25 mouse cellular contexts compared by ENCODE assay signal in the genomic region with DNA sequence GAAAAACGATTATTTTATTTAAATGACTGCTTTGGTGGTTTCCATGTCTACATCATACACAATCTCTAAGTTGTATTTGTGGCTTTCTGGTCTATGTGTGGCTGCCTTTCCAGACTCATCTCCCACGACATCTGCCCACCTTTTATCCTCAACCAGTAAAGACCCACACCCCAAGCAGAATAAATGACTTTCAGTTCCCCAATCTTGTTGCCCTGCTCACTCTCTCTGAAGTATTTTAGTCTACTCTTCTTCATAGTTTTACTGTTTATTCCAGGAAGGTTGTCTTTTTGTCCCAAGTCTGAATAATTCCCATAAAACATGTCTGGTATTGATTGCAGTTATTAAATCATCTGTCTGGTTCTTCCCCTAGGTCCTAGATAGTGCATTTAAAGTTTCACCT. TPM values are rescaled to one million over a fixed set of nuclear protein-coding genes. Genes with fewer than 3 reads are reported as not detected.
"Had no signal": no experiment of that assay in that cellular context is flagged by ENCODE, and none has a peak within 500 bp of the region (broad histone marks: within the 10 kb centered on the region; RNA-seq: fewer than 3 reads in every experiment).

No protein-coding gene starts in this region.

- ATAC-seq: liver, postnatal 0 days; lung, postnatal 0 days; midbrain, embryonic 16.5 days had no signal

- H3K27ac ChIP-seq: liver, embryonic 15.5 days; lung, embryonic 15.5 days; macrophage; midbrain, embryonic 10.5 days; midbrain, embryonic 12.5 days; neural tube, embryonic 13.5 days; neural tube, embryonic 15.5 days had no signal

- H3K4me2 ChIP-seq: liver, embryonic 15.5 days; lung, embryonic 15.5 days; midbrain, embryonic 12.5 days; neural tube, embryonic 13.5 days; neural tube, embryonic 15.5 days had no signal

- DNase-seq: liver, postnatal 0 days; lung, adult 2 months; lung, postnatal 14 days; lung, postnatal 36 days; midbrain, embryonic 14.5 days; right cerebral cortex, postnatal 14 days; thymus, adult 18-20 months; thymus, postnatal 25 days; thymus, postnatal 4 days had no signal

- H3K9ac ChIP-seq: liver, embryonic 15.5 days; liver, postnatal 0 days; lung, embryonic 15.5 days; midbrain, embryonic 12.5 days; neural tube, embryonic 13.5 days; neural tube, embryonic 15.5 days had no signal

- H3K36me3 ChIP-seq: liver, embryonic 15.5 days; lung, embryonic 15.5 days; midbrain, embryonic 10.5 days; midbrain, embryonic 12.5 days; neural tube, embryonic 13.5 days; neural tube, embryonic 15.5 days had no signal

- H3K4me3 ChIP-seq: liver, embryonic 15.5 days; lung, embryonic 15.5 days; midbrain, embryonic 10.5 days; midbrain, embryonic 12.5 days; myocyte; neural tube, embryonic 13.5 days; neural tube, embryonic 15.5 days had no signal

- H3K27me3 ChIP-seq: liver, embryonic 15.5 days; lung, embryonic 15.5 days; midbrain, embryonic 12.5 days; neural tube, embryonic 13.5 days; neural tube, embryonic 15.5 days had no signal

- H3K4me1 ChIP-seq: liver, embryonic 15.5 days; lung, embryonic 15.5 days; midbrain, embryonic 10.5 days; midbrain, embryonic 12.5 days; neural tube, embryonic 13.5 days; neural tube, embryonic 15.5 days had no signal

- H3K9me3 ChIP-seq: liver, embryonic 15.5 days; lung, embryonic 15.5 days; midbrain, embryonic 10.5 days; midbrain, embryonic 12.5 days; neural tube, embryonic 13.5 days; neural tube, embryonic 15.5 days had no signal

RNA-seq across cellular contexts. Expression of a gene that starts 40.6 kb away (rescaled TPM):
- polyA plus RNA-seq: liver, embryonic 15.5 days; liver, postnatal 0 days; lung, adult 2 months; lung, embryonic 15.5 days; lung, postnatal 0 days; midbrain, embryonic 14.5 days; midbrain, embryonic 16.5 days; myocyte; neural tube, embryonic 11.5 days; neural tube, embryonic 13.5 days; neural tube, embryonic 15.5 days; stomach, embryonic 14.5 days; urinary bladder, adult 2 months had no signal

RNA-seq across cellular contexts. Expression of a gene that starts 58.7 kb away (rescaled TPM):
- total RNA-seq: megakaryocyte progenitor cell, adult 5-6 weeks; megakaryocyte-erythroid progenitor cell, adult 5-6 weeks had no signal
- polyA plus RNA-seq: liver, embryonic 15.5 days; liver, postnatal 0 days; lung, adult 2 months; midbrain, embryonic 10.5 days; midbrain, embryonic 14.5 days; neural tube, embryonic 11.5 days; neural tube, embryonic 13.5 days; neural tube, embryonic 15.5 days; stomach, embryonic 16.5 days had no signal
